Comparison of ENCODE assay signal across 8 mouse cellular contexts in the genomic region with DNA sequence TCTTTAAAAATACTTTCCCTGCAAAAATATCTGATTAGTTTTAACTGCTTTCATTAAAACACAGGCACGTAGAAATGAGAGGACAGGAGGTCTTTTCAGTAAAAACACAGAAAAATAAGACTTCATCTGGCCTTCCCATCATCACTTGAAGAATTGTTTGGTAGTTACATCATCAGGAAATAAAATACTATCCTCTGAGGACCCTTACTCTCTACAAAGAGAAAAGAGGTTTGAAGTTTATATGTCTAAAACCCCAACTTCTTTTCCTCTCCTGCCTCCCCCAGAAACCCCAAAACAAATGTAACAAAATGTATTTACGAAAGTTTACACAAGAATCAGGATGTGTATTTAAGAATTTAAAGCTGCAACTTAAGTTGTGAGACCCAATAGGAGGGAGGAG. TPM values are rescaled to one million over a fixed set of nuclear protein-coding genes. Genes with fewer than 3 reads are reported as not detected.
DNase-seq lines count a peak whose midpoint lies in the region; ATAC-seq and TF ChIP-seq lines count a peak whose summit lies in the region.

No protein-coding gene starts in this region.

- 46% methylated on average over 2 of the region's 2 CpGs for WGBS in heart, embryonic 11.5 days (ENCODE audit: insufficient replicate concordance)
- WGBS in forebrain, embryonic 14.5 days, result 68% methylated on average over 2 of the region's 2 CpGs
- 43% methylated on average over 2 of the region's 2 CpGs for WGBS in liver, embryonic 14.5 days (ENCODE audit: insufficient replicate concordance)

- peak overlapping the region; percentile 82 for H3K4me3 ChIP-seq in heart, embryonic 11.5 days (ENCODE audit: low read depth, low read length)
- H3K4me3 ChIP-seq in C2C12 (ENCODE audit: insufficient read depth, poor library complexity, severe bottlenecking), result peak overlapping the region; percentile 39
- H3K4me3 ChIP-seq in forebrain, embryonic 14.5 days (ENCODE audit: low read depth, low read length), result peak overlapping the region; percentile 60
- H3K4me3 ChIP-seq in liver, embryonic 14.5 days (ENCODE audit: insufficient read depth in 1 of 2, low read depth in 2 of 2, low read length in 2 of 2), result peak overlapping the region; percentile 56

- no peaks in the 10 kb centered on the region for H3K36me3 ChIP-seq in heart, embryonic 11.5 days (ENCODE audit: control insufficient read depth, insufficient read depth, low read length)
- peaks cover 27% of the 10 kb centered on the region for H3K36me3 ChIP-seq in C2C12 (ENCODE audit: control insufficient read depth, insufficient read depth)
- no peaks in the 10 kb centered on the region for H3K36me3 ChIP-seq in forebrain, embryonic 14.5 days (ENCODE audit: control insufficient read depth, insufficient read depth, low read length)
- no peaks in the 10 kb centered on the region for H3K36me3 ChIP-seq in liver, embryonic 14.5 days (replicated peaks; ENCODE audit: control insufficient read depth, insufficient read depth, low read depth)

- H3K4me2 ChIP-seq in heart, embryonic 11.5 days, result peak overlapping the region; percentile 74
- peak overlapping the region; percentile 90 for H3K4me2 ChIP-seq in forebrain, embryonic 14.5 days (ENCODE audit: low read length)
- H3K4me2 ChIP-seq in liver, embryonic 14.5 days (ENCODE audit: low read depth), result peak overlapping the region; percentile 63

- no peaks in the 10 kb centered on the region for H3K9me3 ChIP-seq in heart, embryonic 11.5 days (replicated peaks; ENCODE audit: control insufficient read depth, low read length)
- H3K9me3 ChIP-seq in forebrain, embryonic 14.5 days (replicated peaks; ENCODE audit: control insufficient read depth, low read length), result no peaks in the 10 kb centered on the region
- H3K9me3 ChIP-seq in liver, embryonic 14.5 days (ENCODE audit: control insufficient read depth, low read length), result no peaks in the 10 kb centered on the region

- H3K79me3 ChIP-seq in C2C12 (ENCODE audit: low read depth), result peaks cover 44% of the 10 kb centered on the region

- no peak for TF ChIP-seq CTCF in C2C12 (IDR thresholded peaks at IDR 0.05; ENCODE audit: control insufficient read depth, insufficient read depth, insufficient read length)
- TF ChIP-seq CTCF in liver, embryonic 14.5 days (IDR thresholded peaks at IDR 0.05; ENCODE audit: low read depth), result no peak

- peak overlapping the region; percentile 97 for H3K9ac ChIP-seq in heart, embryonic 11.5 days (ENCODE audit: low read depth, low read length)
- H3K9ac ChIP-seq in forebrain, embryonic 14.5 days (ENCODE audit: low read length), result peak overlapping the region; percentile 77
- H3K9ac ChIP-seq in liver, embryonic 14.5 days (replicated peaks), result no peak overlapping the region

- DNase-seq in heart, postnatal 36 days, result no peak
- DNase-seq in forebrain, embryonic 14.5 days (ENCODE audit: low spot score), result no peak
- DNase-seq in liver, embryonic 14.5 days (ENCODE audit: low read depth in 3 of 3, low spot score in 3 of 3), result no peak
- no peak for DNase-seq in right cerebral cortex, adult 2 months (ENCODE audit: low spot score in 2 of 2)
- no peak for DNase-seq in urinary bladder, postnatal 10 days (ENCODE audit: low spot score)

- H3K79me2 ChIP-seq in C2C12 (ENCODE audit: control insufficient read depth, insufficient read depth), result peaks cover 45% of the 10 kb centered on the region

- no peak for ATAC-seq in heart, embryonic 11.5 days (replicated peaks; ENCODE audit: insufficient number of reproducible peaks, low FRiP score, low TSS enrichment)
- no peak for ATAC-seq in forebrain, embryonic 14.5 days
- no peak for ATAC-seq in liver, embryonic 14.5 days (ENCODE audit: insufficient read depth)
- no peak for ATAC-seq in monocyte, adult 5-6 weeks (replicated peaks; ENCODE audit: insufficient number of reproducible peaks, low FRiP score, low TSS enrichment, poor library complexity, severe bottlenecking)

- intact Hi-C loops in heart, postnatal 36 days (cut with DNase I), result loop anchor here (5.0 kb wide), 1 partner anchor 126 kb away; no protein-coding TSS in a partner anchor

- no peaks in the 10 kb centered on the region for H3K27me3 ChIP-seq in heart, embryonic 11.5 days (ENCODE audit: control insufficient read depth, insufficient read depth, low read length)
- H3K27me3 ChIP-seq in C2C12 (ENCODE audit: control insufficient read depth, insufficient read depth, insufficient read length), result no peaks in the 10 kb centered on the region
- 0 out of 2 replicates have a peak, but pooled peaks cover 3% of the 10 kb centered on the region for H3K27me3 ChIP-seq in forebrain, embryonic 14.5 days (replicated peaks; ENCODE audit: control insufficient read depth, insufficient read depth, low read length)
- H3K27me3 ChIP-seq in liver, embryonic 14.5 days (ENCODE audit: control insufficient read depth, insufficient read depth, low read length), result peaks cover 17% of the 10 kb centered on the region

- peak overlapping the region; percentile 75; the same call in 1 of the 2 replicates for H3K27ac ChIP-seq in heart, embryonic 11.5 days (ENCODE audit: low read depth, low read length)
- H3K27ac ChIP-seq in forebrain, embryonic 14.5 days (ENCODE audit: low read depth, low read length), result no peak overlapping the region
- no peak overlapping the region for H3K27ac ChIP-seq in liver, embryonic 14.5 days

- peak overlapping the region; percentile 97 for H3ac ChIP-seq in C2C12 (ENCODE audit: control insufficient read depth, insufficient read length, low read depth)

- TF ChIP-seq EP300 in liver, embryonic 14.5 days (IDR thresholded peaks at IDR 0.05; ENCODE audit: low read depth), result no peak

- peaks cover 14% of the 10 kb centered on the region; the same call in 1 of the 2 replicates for H3K4me1 ChIP-seq in heart, embryonic 11.5 days (ENCODE audit: control insufficient read depth, insufficient read depth, low read length)
- H3K4me1 ChIP-seq in forebrain, embryonic 14.5 days (ENCODE audit: control insufficient read depth, insufficient read depth, low read length), result no peaks in the 10 kb centered on the region
- 0 out of 4 replicates have a peak, but pooled peaks cover 0 to 3% of the 10 kb centered on the region in 2 experiments for H3K4me1 ChIP-seq in liver, embryonic 14.5 days (replicated peaks; ENCODE audit: control insufficient read depth in 2 of 2, insufficient read depth in 2 of 2, low read length in 1 of 2)

TF ChIP-seq in C2C12, 6 proteins besides CTCF, POLR2A, EP300 and RAD21:
- TF ChIP-seq FOSL1 (IDR thresholded peaks at IDR 0.05; ENCODE audit: insufficient read depth, low read length, poor library complexity, severe bottlenecking) (no peak), MYOD1 (IDR thresholded peaks at IDR 0.05; ENCODE audit: control insufficient read depth, insufficient read length, low read depth) (no peak)

RNA-seq across cellular contexts. Expression of a gene that starts 58.1 kb away (rescaled TPM):
- polyA plus RNA-seq in heart, embryonic 11.5 days (2014; fragmentation: Nextera tagmentation; extraction: Ambion mirVana), result 34.2 and 36.6 TPM in 2 replicates
- 10 to 100 TPM; 66.4 to 77.2 TPM for total RNA-seq in heart, postnatal 36 days (2021)
- polyA plus RNA-seq in C2C12 (2012; fragmentation: generic; extraction: Trizol), result 37.5 TPM
- polyA plus RNA-seq in forebrain, embryonic 14.5 days (2014; fragmentation: Nextera tagmentation; extraction: Ambion mirVana), result 35.7 and 41.0 TPM in 2 replicates
- 5.8 and 6.0 TPM in 2 replicates for polyA plus RNA-seq in liver, embryonic 14.5 days (2012; rRNA removed)
- 23.0 and 26.8 TPM in 2 replicates for polyA plus RNA-seq in liver, embryonic 14.5 days (2014; fragmentation: Nextera tagmentation; extraction: Ambion mirVana)
- total RNA-seq in monocyte, adult 5-6 weeks (2017), result 3.9 to 11.3 TPM (median 9.0 TPM) in 3 replicates
